Mouse (Mus musculus): ENCODE data around the gene Dnah14. TPM values are rescaled to one million over a fixed set of nuclear protein-coding genes. Genes with fewer than 3 reads are reported as not detected.

The Dnah14 gene
- total RNA-seq, 4 experiments from 2014 or later = not detected

- DNase-seq (ENCODE audit: low spot score) = peak; percentile 63
Observed at GRCm38 (mm10) chr1:181852466-181852865, 276.1 kb downstream of the Dnah14 start.

- DNase-seq (ENCODE audit: low spot score) = peak; percentile 45
Observed at GRCm38 (mm10) chr1:181853081-181853736, 276.9 kb downstream of the Dnah14 start.

DNA sequence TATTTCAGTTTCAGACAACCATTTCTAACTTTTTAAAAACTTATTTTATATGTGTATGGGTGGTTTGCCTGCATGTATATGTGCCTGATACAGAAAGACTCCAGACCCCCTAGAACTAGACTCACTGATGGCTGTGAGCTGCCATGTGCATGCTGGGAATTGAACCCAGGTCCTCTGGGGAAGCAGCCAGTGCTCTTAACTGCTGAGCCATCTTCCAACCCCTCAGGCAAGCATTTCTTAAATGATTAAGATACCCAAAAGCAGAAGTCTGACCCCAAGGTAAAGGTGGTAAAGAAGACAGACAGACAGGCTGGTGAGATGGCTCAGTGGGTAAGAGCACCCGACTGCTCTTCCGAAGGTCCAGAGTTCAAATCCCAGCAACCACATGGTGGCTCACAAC is 278.5 kb downstream of the Dnah14 start:
- no peak for DNase-seq (ENCODE audit: low spot score)

DNA sequence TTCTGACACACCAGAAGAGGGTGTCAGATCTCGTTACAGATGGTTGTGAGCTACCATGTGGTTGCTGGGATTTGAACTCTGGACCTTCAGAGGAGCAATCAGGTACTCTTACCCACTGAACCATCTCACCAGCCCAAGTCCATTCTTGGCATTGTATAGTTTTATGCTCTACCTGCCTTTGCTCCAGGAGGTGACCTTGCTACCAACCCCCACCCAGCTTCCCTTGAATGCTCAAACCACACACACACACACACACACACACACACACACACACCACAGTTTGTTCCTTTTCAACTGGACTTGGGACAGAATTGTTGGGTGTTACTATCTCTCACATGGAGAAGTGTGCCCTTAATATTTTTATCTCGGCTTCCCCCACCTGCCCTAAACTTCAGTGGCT is 280.0 kb downstream of the Dnah14 start:
- DNase-seq (ENCODE audit: low spot score) = no peak

DNA sequence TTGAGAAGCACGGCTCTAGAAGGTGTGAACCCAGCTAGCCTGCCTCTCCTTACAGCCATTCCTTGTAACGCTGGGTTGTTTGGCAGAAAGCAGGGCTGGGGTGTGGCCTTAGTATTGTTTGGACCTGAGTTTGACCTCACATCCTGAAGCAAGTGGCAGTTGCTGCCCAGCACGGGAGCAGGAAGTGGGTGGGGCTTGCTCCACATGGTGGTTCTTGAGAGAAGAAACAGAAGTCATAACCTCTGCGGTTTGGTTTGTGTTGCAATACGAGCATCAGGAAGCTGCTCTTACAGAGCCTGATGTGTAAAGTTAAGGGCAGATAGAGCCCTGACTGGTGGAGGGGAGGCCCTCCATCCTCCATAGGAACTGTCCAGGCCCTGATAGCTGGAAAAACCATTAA is 284.3 kb downstream of the Dnah14 start:
- DNase-seq (ENCODE audit: low spot score) = peak; percentile 89

GRCm38 (mm10) chr1:181861181-181861902 is 285.0 kb downstream of the Dnah14 start:
- DNase-seq (ENCODE audit: low spot score) = no peak

DNA sequence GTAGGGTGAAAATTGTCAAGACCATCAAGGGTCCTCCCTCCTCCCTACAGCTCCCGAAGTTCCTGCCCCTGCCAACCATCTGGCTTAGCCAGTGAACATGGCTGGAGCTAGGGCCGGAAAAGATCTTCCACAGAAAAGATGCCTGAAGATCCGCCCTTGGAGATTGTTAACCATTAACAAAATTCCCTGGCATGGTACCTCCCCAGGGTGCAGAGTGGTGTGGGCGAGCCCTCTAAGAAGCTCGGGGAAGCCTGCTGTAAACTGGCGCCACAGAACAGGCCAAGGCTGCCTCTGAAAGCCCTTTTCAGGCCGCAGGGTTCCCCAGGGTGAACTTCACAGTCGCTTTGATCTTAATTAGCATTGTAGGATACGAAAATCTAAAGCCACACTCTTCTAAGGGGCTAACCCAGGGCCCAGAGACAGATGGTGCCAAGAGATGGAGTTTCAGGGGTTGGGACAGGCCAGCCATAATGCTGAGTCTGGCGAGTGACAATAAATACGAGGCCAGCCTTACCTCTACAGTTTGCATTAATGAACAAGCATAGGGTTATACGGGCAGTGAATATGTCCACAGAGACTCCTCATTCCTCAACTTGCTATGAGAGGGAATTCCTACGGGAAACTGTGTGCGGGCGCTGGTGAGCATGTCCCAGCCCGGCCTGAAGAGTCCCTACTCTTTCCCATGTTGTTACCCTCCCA is 286.5 kb downstream of the Dnah14 start:
- DNase-seq (ENCODE audit: low spot score) = no peak

GRCm38 (mm10) chr1:181863431-181863830 is 287.1 kb downstream of the Dnah14 start:
- DNase-seq (ENCODE audit: low spot score) = no peak

Other genes with a start within 250 kb of the Dnah14 start
- gene Cnih3, start 223.9 kb upstream of the Dnah14 start, total RNA-seq (2022) = not detected
- not detected for gene Ccdc121, start 65.1 kb upstream of the Dnah14 start, total RNA-seq (2022)

Measured in heart, adult 8-10 months (tissue).